Mouse (Mus musculus): ENCODE measurements at regions not wholly inside any gene's neighbourhood (a gene's known extent, or its start where the extent isn't known, plus 50 kb on each side); places are given as distances from the start of the nearest gene placed in this dataset.
"Not testable (repeated sequence)": the region's sequence is repeated elsewhere in the genome, so short reads cannot be mapped to it uniquely, and the experiment has no call there.

DNA sequence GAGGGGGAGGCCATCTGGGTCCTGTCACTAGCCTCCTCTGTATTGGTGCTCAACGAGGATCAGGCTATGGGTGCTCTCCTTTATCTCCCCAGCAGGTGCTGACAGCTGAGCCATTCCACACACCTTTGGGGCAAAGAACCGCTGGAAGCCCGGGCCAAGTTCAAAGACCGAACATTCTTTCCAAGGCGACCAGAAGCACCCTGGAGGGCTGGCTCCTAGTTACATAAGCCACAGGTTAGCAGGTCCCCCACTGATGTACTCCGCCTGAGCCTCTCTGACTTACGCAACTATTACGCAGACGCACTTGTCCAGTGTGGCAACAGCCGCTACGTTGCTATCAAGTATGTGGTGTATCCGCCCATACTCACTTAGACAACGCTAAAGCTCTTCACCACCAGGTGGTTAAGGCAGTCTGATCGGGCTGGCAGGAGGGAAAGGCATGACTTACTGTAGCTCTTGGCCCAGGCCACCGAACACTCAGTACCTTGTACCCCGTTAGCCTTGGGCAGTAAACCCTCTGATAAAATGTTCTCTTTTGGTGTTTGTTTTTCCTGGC lies 69.2 kb downstream of the Gm33543 start:
- no peak for DNase-seq (ENCODE audit: low spot score in 2 of 2)

- DNase-seq (ENCODE audit: low spot score in 2 of 2): no peak
Observed at GRCm38 (mm10) chr10:95772811-95773424, 69.8 kb downstream of the Gm33543 start.

GRCm38 (mm10) chr10:95768974-95769373 lies 73.8 kb downstream of the Gm33543 start:
- DNase-seq (ENCODE audit: low spot score in 2 of 2): no peak

DNA sequence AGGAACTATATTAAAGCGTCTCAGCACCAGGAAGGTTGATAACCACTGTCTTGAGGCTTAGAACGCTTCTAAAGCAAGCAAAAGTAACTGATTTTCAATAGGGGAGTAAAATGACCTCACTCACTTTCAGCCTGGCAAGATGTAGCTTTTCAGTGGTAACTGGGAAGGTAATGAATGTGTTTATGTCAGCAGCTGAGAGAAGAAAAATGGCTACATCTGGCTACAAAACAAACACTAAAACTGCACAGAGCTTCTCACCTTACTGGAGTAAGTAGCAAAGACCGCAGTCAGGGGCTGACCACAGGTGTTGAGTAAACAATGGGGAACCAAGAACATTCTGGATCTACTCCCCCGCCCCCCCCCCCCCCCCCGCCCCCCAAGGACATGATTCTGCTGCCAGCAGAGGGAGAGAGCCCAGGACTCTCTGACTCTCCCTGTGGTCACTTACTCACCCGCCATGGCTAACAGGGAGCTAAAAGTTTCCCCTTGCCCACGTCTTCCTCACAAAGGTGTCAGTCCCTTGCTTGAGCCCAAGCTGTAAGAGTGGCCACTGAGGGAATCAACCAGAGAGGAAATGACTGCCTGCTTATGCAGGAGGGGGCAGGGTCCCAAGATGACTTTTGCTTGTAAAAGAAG lies 75.1 kb downstream of the Gm33543 start:
- DNase-seq (ENCODE audit: low spot score in 2 of 2): no peak

GRCm38 (mm10) chr10:95764129-95764528 lies 78.6 kb downstream of the Gm33543 start:
- DNase-seq (ENCODE audit: low spot score in 2 of 2): no peak

GRCm38 (mm10) chr10:95762632-95763031 lies 80.1 kb downstream of the Gm33543 start:
- no peak for DNase-seq (ENCODE audit: low spot score in 2 of 2)

- no peak for DNase-seq (ENCODE audit: low spot score in 2 of 2)
Observed at GRCm38 (mm10) chr10:95761969-95762368, 80.8 kb downstream of the Gm33543 start.

- no peak for DNase-seq (ENCODE audit: low spot score in 2 of 2)
Observed at GRCm38 (mm10) chr10:95760121-95760870, 82.4 kb downstream of the Gm33543 start.

DNA sequence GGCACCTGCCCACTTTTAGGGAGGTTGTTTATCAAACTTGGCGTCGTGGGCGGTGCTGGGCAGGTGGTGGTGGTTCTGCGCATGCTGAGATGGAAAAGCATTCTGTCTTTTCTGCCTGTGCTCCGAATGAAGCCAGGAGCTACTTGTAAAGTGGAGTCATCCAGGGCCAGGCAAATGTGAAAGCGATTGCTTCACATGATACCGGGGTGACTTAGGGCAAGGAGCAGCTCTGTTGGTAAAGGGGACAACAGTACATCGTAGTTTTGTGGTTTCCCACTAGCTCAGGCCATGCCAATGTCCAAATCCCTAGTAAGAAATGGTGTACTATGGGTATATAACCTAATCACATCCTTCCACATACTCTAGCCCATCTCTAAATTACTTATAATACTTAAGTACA lies 84.5 kb downstream of the Gm33543 start:
- no peak for DNase-seq (ENCODE audit: low spot score in 2 of 2)

- DNase-seq (ENCODE audit: low spot score in 2 of 2): no peak
Observed at GRCm38 (mm10) chr10:95755429-95755828, 82.2 kb upstream of the Anapc15-ps start.

DNA sequence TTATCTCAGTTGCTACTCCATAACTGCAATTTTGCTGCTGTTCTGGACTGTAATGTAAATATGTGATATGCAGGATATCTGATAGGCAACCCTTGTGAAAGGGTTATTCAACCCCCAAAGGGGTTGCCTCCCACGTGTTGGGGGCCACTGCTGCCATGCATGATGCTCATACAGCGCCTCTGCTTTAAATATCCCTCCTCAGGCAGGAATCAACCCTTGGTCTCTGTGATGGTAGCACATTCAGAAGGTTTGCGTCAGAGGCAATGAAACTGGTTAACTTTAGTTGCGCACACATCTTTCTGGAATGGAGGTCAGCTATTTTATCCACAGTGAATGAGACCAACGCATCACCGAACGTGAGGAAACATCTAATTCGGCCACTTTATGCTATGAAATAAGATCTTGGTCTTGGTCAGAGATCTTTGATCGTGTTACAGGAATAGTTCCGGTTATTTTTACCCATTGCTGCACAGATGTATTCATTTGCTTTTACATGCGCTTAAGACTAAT lies 80.2 kb upstream of the Anapc15-ps start:
- DNase-seq (ENCODE audit: low spot score in 2 of 2): no peak

DNA sequence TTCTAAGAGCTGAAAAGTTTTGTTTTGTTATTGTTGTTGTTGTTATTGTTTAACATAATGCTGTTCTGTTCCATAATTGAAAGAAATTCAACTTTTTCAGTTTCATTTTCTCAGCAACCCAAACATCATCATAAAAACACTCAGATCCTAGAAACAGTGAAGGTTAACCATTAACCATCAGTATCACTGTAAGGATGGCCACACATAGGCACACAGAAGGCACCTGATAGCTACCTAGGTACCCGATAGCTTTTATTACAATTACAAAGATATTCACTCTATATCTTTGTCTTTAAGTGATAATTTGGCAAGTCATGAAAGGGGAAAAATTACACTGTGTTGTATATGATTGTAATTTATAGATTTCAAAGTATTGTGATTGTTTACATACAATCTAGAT lies 75.1 kb upstream of the Anapc15-ps start:
- no peak for DNase-seq (ENCODE audit: low spot score in 2 of 2)

DNA sequence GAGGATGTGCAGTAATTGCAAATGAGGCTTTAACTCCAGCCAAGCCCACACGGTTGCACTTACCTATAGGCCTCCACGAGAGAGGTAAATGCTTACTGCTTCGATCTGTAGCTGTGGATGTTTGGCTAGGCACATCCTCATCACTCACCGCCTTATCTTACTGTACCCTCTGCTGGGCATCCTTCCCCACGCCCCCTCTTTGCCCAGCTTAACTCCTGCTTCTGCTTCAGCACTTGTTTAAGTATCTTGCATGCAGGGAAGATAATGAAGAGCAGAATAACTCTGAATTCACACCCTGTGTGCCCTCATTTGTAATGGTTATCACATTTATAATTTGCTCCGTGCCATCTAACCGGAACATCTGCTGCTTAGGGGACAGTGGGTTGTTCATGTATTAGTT lies 74.7 kb upstream of the Anapc15-ps start:
- DNase-seq (ENCODE audit: low spot score in 2 of 2): no peak

GRCm38 (mm10) chr10:95745834-95746620 lies 72.8 kb upstream of the Anapc15-ps start:
- no peak for DNase-seq (ENCODE audit: low spot score in 2 of 2)

GRCm38 (mm10) chr10:95745254-95745653 lies 72.0 kb upstream of the Anapc15-ps start:
- no peak for DNase-seq (ENCODE audit: low spot score in 2 of 2)

GRCm38 (mm10) chr10:95743627-95744026 lies 70.4 kb upstream of the Anapc15-ps start:
- DNase-seq (ENCODE audit: low spot score in 2 of 2): no peak

DNA sequence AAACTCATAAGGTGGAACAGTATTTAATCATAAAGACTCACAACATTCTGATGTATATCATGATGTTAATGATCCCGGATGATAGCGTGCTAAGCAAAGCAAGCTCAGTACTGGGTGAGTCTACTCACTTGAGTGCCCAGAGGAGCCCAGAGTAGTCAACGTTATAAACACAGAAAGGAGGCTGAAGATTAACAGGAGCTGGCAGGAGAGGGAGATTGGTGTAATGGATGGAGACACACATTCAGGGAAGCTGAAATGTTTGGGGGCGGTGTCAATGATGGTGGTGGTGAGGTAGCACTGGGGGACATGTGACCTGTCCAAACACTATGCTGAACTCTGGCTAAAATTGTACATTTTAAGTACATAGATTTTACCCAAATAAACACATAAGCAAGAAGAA lies 66.2 kb upstream of the Anapc15-ps start:
- no peak for DNase-seq (ENCODE audit: low spot score in 2 of 2)

GRCm38 (mm10) chr10:95736743-95737142 lies 63.5 kb upstream of the Anapc15-ps start:
- not testable (repeated sequence) for DNase-seq (ENCODE audit: low spot score in 2 of 2)

DNA sequence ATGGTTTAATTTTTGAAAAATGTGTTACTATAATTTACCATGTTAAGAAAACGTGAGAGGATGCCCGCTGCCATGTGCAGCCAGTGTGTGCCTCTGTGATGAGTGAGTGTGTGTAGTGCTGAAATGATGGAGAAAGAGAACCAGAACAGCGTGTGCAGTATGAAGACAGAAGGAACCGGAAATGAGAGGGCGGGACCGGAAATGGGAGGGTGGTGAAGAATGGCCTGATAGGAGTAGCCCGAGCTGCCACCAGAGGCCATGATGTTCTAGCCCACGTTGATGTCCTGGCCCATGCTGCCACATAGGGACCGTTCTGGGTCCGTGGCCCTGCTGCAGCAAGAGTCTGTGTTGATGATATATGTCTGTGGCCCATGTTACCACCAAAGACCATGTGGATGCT lies 57.8 kb upstream of the Anapc15-ps start:
- no peak for DNase-seq (ENCODE audit: low spot score in 2 of 2)

DNA sequence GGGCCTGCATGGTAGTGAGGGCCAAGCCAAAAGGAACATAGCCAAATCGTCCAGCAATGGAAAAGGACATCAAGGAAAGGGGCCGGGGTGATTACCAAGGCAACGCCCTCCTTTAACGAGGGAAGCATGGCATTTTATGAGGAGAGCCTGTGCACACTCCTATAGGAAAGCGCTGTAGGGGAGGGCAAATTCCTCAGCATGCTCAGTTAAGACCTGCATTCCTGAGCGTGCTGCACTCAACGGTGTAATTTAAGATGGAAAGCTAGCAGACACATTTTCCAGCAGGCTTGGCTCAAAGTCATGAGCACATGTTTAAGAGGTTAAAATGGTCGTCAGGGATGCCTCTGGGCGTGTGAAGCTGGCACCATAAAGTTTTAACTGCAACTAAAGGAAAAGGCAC lies 56.6 kb upstream of the Anapc15-ps start:
- no peak for DNase-seq (ENCODE audit: low spot score in 2 of 2)

DNA sequence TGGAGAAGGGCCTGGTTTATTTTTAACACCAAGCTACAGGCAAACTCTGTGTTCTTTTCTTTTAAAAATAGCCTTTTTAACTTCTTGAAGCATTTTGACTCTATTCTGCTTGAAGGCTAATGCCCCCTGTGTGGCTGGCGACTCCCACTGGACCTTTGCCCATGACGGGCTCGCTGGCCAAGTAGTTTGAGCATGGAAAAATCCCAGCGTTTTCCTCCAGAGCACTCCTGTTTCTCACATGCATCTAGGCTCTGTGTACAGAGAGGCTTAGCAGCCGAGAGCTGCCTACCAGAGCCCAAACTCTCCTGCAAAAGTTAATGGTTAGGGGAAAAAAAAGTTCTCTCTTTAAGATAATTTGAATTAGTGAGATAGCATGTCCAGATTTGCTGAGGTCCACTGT lies 52.7 kb upstream of the Anapc15-ps start:
- peak; percentile 32 to 54 for DNase-seq (ENCODE audit: low spot score in 2 of 2)

DNA sequence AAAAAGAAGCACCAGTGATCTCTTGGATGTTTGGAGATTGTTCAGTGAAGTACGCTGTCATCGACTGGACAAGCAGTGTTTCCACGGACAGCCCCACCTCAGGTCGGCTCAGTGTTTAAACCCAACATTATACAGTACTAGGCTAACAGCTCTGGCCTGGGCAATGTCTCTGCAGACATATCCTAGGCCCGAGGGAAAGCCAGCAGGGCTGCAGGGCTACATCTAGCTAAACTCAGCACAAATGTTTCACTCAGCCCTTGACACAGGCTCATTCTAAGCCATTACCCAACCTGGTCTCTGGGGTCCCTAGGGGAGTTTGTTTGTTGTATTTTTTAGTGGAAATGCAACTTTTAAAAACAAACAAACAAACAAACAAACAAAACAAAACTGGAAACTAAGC lies 52.1 kb upstream of the Anapc15-ps start:
- no peak for DNase-seq (ENCODE audit: low spot score in 2 of 2)
